Mouse (Mus musculus) heart, postnatal 0 days (tissue): ENCODE results near the gene Haspin.

Experiments used
- CTCF ChIP-seq: IDR thresholded peaks from 2 replicates; pipeline ENCODE4 v1.5.1; 2016; ENCODE audit warnings: antibody characterized with exemption, control low read depth, low read depth
- EP300 ChIP-seq: IDR thresholded peaks from 2 replicates; pipeline ENCODE4 v1.6.1; 2016; ENCODE audit warnings: antibody characterized with exemption, low read depth

- no peak for TF ChIP-seq CTCF
- TF ChIP-seq EP300: no peak
Observed at GRCm38 (mm10) chr11:73132999-73133398, 5.1 kb downstream of the Haspin start.
